Mouse (Mus musculus) CH12.LX (cell line): ENCODE measurements around the gene Crtc2. TPM values are rescaled to one million over a fixed set of nuclear protein-coding genes. Genes with fewer than 3 reads are reported as not detected.

Experiments
- DNase-seq: peaks from one replicate; pipeline ENCODE4 v3.0.0-alpha.2; 2013; ENCODE audit errors: extremely low read depth
- H3K27ac ChIP-seq: 2 replicates; pipeline ENCODE4 v1.5.1; 2012; ENCODE audit warnings: low read depth, mild to moderate bottlenecking, control low read depth, moderate library complexity; ENCODE audit not compliant: insufficient read depth
- H3K27me3 ChIP-seq: replicated peaks from 2 replicates; pipeline ENCODE3; 2012; ENCODE audit warnings: inconsistent platforms
- H3K36me3 ChIP-seq, 2 experiments: replicated peaks in 1 of 2; 2 replicates each; pipeline versions ENCODE3 to v1.6.1; 2012; ENCODE audit warnings: inconsistent platforms in 1 of 2, low read length in 1 of 2, mild to moderate bottlenecking in 1 of 2, mixed read lengths in 1 of 2, moderate library complexity in 1 of 2; ENCODE audit not compliant: control insufficient read depth in 1 of 2, insufficient read depth in 1 of 2
- H3K4me1 ChIP-seq, 2 experiments: 2 replicates each; pipeline ENCODE4 v1.6.1; 2012; ENCODE audit warnings: inconsistent platforms in 1 of 2, moderate library complexity in 1 of 2; ENCODE audit not compliant: insufficient read depth in 2 of 2, control insufficient read depth in 1 of 2
- H3K4me2 ChIP-seq: 2 replicates; pipeline ENCODE4 v1.6.1; 2012; ENCODE audit warnings: low read depth, mild to moderate bottlenecking, control low read depth; ENCODE audit not compliant: poor library complexity, insufficient read depth, severe bottlenecking
- H3K4me3 ChIP-seq, 3 experiments: fragments of 150-350 bp in 1 of 3; sonication (generic) in 1 of 3; replicated peaks in 1 of 3; 2 replicates each; pipeline versions ENCODE3 to v1.5.1; 2011 to 2012; ENCODE audit warnings: low read depth in 2 of 3, low read length in 2 of 3, mild to moderate bottlenecking in 2 of 3, moderate library complexity in 2 of 3, control low read depth in 1 of 3, improper control_type of control experiment in 1 of 3, inconsistent platforms in 1 of 3, mixed read lengths in 1 of 3; ENCODE audit not compliant: poor library complexity in 1 of 3
- H3K79me2 ChIP-seq: replicated peaks from 2 replicates; pipeline ENCODE4 v1.6.1; 2012; ENCODE audit warnings: mild to moderate bottlenecking, moderate library complexity; ENCODE audit not compliant: control insufficient read depth, poor library complexity, insufficient read depth, severe bottlenecking; ENCODE audit errors: extremely low read depth
- H3K9ac ChIP-seq: 2 replicates; pipeline ENCODE4 v1.6.1; 2012; ENCODE audit warnings: low read depth, mild to moderate bottlenecking, control low read depth, moderate library complexity; ENCODE audit not compliant: insufficient read depth
- H3K9me3 ChIP-seq: replicated peaks from 2 replicates; pipeline ENCODE3; 2012; ENCODE audit warnings: low read length, inconsistent platforms, mixed read lengths
- BHLHE40 ChIP-seq: IDR thresholded peaks from 2 replicates; pipeline ENCODE4 v1.6.1; 2011; ENCODE audit warnings: mild to moderate bottlenecking, low read depth, low read length, improper control_type of control experiment
- CTCF ChIP-seq, 2 experiments: IDR thresholded peaks in 1 of 2; conservative IDR thresholded peaks in 1 of 2; 2 replicates each; pipeline ENCODE4 v1.5.1; 2011 to 2012; ENCODE audit warnings: low read depth in 2 of 2, low read length in 2 of 2, improper control_type of control experiment in 1 of 2, inconsistent platforms in 1 of 2, mild to moderate bottlenecking in 1 of 2, moderate library complexity in 1 of 2
- E2F4 ChIP-seq: IDR thresholded peaks from 2 replicates; pipeline ENCODE4 v1.6.1; 2011; ENCODE audit warnings: low read depth, low read length, improper control_type of control experiment; ENCODE audit not compliant: insufficient replicate concordance
- ETS1 ChIP-seq: conservative IDR thresholded peaks from 2 replicates; pipeline ENCODE4 v1.6.1; 2012; ENCODE audit warnings: low read depth, mild to moderate bottlenecking, inconsistent platforms, low read length, improper control_type of control experiment, moderate library complexity
- GABPA ChIP-seq: IDR thresholded peaks from 2 replicates; pipeline ENCODE4 v1.6.1; 2012; ENCODE audit warnings: low read depth, low read length, improper control_type of control experiment, inconsistent platforms; ENCODE audit not compliant: insufficient replicate concordance
- HCFC1 ChIP-seq: IDR thresholded peaks from 2 replicates; pipeline ENCODE4 v1.6.1; 2012; ENCODE audit warnings: low read depth, mild to moderate bottlenecking, inconsistent platforms, low read length, improper control_type of control experiment
- KAT2A ChIP-seq: IDR thresholded peaks from 2 replicates; pipeline ENCODE4 v1.6.1; 2012; ENCODE audit warnings: low read length, improper control_type of control experiment, inconsistent platforms; ENCODE audit not compliant: insufficient replicate concordance
- MAFK ChIP-seq: IDR thresholded peaks from 2 replicates; pipeline ENCODE4 v1.6.1; 2011; ENCODE audit warnings: low read length, improper control_type of control experiment; ENCODE audit not compliant: insufficient replicate concordance
- MEF2A ChIP-seq: IDR thresholded peaks from 2 replicates; pipeline ENCODE4 v1.6.1; 2014; ENCODE audit warnings: low read depth, mild to moderate bottlenecking, inconsistent platforms, low read length, improper control_type of control experiment, borderline replicate concordance
- MXI1 ChIP-seq: IDR thresholded peaks from 2 replicates; pipeline ENCODE4 v1.6.1; 2011; ENCODE audit warnings: mild to moderate bottlenecking, low read depth, low read length, improper control_type of control experiment
- POLR2AphosphoS2 ChIP-seq: IDR thresholded peaks from 2 replicates; pipeline ENCODE4 v1.6.1; 2011; ENCODE audit warnings: low read depth, low read length, improper control_type of control experiment
- RAD21 ChIP-seq: IDR thresholded peaks from 2 replicates; pipeline ENCODE4 v1.6.1; 2011; ENCODE audit warnings: low read depth, mild to moderate bottlenecking, low read length, improper control_type of control experiment, moderate library complexity
- RCOR1 ChIP-seq: conservative IDR thresholded peaks from 2 replicates; pipeline ENCODE4 v1.6.1; 2012; ENCODE audit warnings: low read depth, mild to moderate bottlenecking, inconsistent platforms, low read length, improper control_type of control experiment
- SIN3A ChIP-seq: IDR thresholded peaks from 2 replicates; pipeline ENCODE4 v1.6.1; 2012; ENCODE audit warnings: low read length, improper control_type of control experiment, inconsistent platforms
- TCF12 ChIP-seq: IDR thresholded peaks from 2 replicates; pipeline ENCODE4 v1.6.1; 2014; ENCODE audit warnings: low read depth, mild to moderate bottlenecking, inconsistent platforms, low read length, improper control_type of control experiment
- USF1 ChIP-seq: IDR thresholded peaks from 2 replicates; pipeline ENCODE4 v1.6.1; 2014; ENCODE audit warnings: low read depth, mild to moderate bottlenecking, inconsistent platforms, low read length, improper control_type of control experiment
- USF2 ChIP-seq: conservative IDR thresholded peaks from 2 replicates; pipeline ENCODE4 v1.6.1; 2011; ENCODE audit warnings: low read depth, low read length, improper control_type of control experiment
- dilution Hi-C: fragments of 300-500 bp; cut with MboI; formaldehyde crosslinking; loops from 2 replicates; pipeline ENCODE4 v1.14.3; 2020; ENCODE audit warnings: low sequenced_read_pairs; ENCODE audit not compliant: extremely low pct_unique_long_range_greater_than_20kb, extremely low pct_ligation_motif_present
- in situ Hi-C: fragments of 300-500 bp; cut with MboI; formaldehyde crosslinking; loops from 3 replicates; pipeline ENCODE4 v1.14.3; 2019; ENCODE audit warnings: low sequenced_read_pairs, low pct_ligation_motif_present, low pct_unique_long_range_greater_than_20kb, mixed read lengths
- polyA plus RNA-seq: library from polyadenylated mRNA; unstranded; fragments of >175 nt; gene quantifications from 2 replicates; pipeline ENCODE4 v1.2.1, GENCODE M21; 2012; ENCODE audit warnings: low read depth; ENCODE audit not compliant: insufficient read length
- total RNA-seq, 2 experiments: library from RNA; depleted of rRNA; stranded (reverse); fragments of 300-350 nt in 1 of 2; fragments of >200 nt in 1 of 2; gene quantifications; 2 replicates each; pipeline ENCODE4 v1.2.3; 2012 to 2014

Crtc2 gene
- total and polyA plus RNA-seq, 3 experiments, result 6.1 to 69.8 (median 13.5) TPM

- no peak overlapping the region for H3K27ac ChIP-seq
- H3K4me3 ChIP-seq, result no peak overlapping the region
- no peaks in the 10 kb centered on the region for H3K36me3 ChIP-seq
- no peak for TF ChIP-seq MEF2A
- TF ChIP-seq CTCF (conservative IDR thresholded peaks at IDR 0.05 in 1 of 2, IDR thresholded peaks at IDR 0.05 in 1 of 2; ENCODE audit: low read depth in 2 of 2, low read length in 2 of 2), result no peak
- no peak for TF ChIP-seq USF2
- no peak for TF ChIP-seq HCFC1
- no peak for TF ChIP-seq SIN3A
- TF ChIP-seq GABPA, result no peak
- no peak for TF ChIP-seq E2F4
- no peak for TF ChIP-seq ETS1
- TF ChIP-seq BHLHE40, result no peak
- no peak for TF ChIP-seq USF1
- TF ChIP-seq TCF12, result no peak
- no peak for TF ChIP-seq POLR2AphosphoS2
- no peak for TF ChIP-seq RCOR1
- no peak for TF ChIP-seq RAD21
- TF ChIP-seq KAT2A, result no peak
- DNase-seq, result no peak
- no peaks in the 10 kb centered on the region for H3K27me3 ChIP-seq
- H3K4me1 ChIP-seq, result peaks cover 10 to 35% of the 10 kb centered on the region in 2 experiments; a peak in 3 of 4 replicates
- dilution Hi-C loops (no loop called here), in situ Hi-C loops (loop anchor here (5.0 kb wide), 1 partner anchor 151 kb away; no protein-coding TSS in a partner anchor)
- no peaks in the 10 kb centered on the region for H3K79me2 ChIP-seq
- H3K4me2 ChIP-seq, result no peak overlapping the region
- no peaks in the 10 kb centered on the region for H3K9me3 ChIP-seq
- H3K9ac ChIP-seq, result no peak overlapping the region
Observed at GRCm38 (mm10) chr3:90221123-90221522, 32.8 kb upstream of the Crtc2 start.

GRCm38 (mm10) chr3:90222455-90222854, 31.5 kb upstream of the Crtc2 start:
- in situ Hi-C loops (loop anchor here (5.0 kb wide), 1 partner anchor 150 kb away; no protein-coding TSS in a partner anchor), dilution Hi-C loops (no loop called here)
- no peaks in the 10 kb centered on the region for H3K79me2 ChIP-seq
- H3K9ac ChIP-seq, result no peak overlapping the region
- DNase-seq, result no peak
- H3K27ac ChIP-seq, result no peak overlapping the region
- H3K36me3 ChIP-seq, result no peaks in the 10 kb centered on the region
- peak; percentile 50; the same call in 1 of the 2 replicates for TF ChIP-seq MAFK
- no peak for TF ChIP-seq MXI1
- TF ChIP-seq TCF12, result no peak
- no peaks in the 10 kb centered on the region for H3K9me3 ChIP-seq
- H3K4me2 ChIP-seq, result no peak overlapping the region
- H3K27me3 ChIP-seq, result no peaks in the 10 kb centered on the region
- H3K4me1 ChIP-seq, result peaks cover 10 to 35% of the 10 kb centered on the region in 2 experiments; a peak in 3 of 4 replicates
- H3K4me3 ChIP-seq, result no peak overlapping the region
